Mouse (Mus musculus): ENCODE results near the gene Cmtm7. TPM values are rescaled to one million over a fixed set of nuclear protein-coding genes. Genes with fewer than 3 reads are reported as not detected.

Gene Cmtm7
- 195 and 273 TPM in 2 replicates for polyA plus RNA-seq (2012; rRNA removed)

GRCm38 (mm10) chr9:114781526-114782212 is at the start of gene Cmtm7:
Gene Cmtm7 (minus strand): TSS chr9:114781856.

GRCm38 (mm10) chr9:114731011-114731755 is 50.5 kb downstream of the Cmtm7 start, which contains the start of gene Cmtm6:
Gene Cmtm6 (plus strand): TSS chr9:114731116.

Other genes starting within 250 kb of the Cmtm7 start
- gene Trim71, start 217.5 kb downstream of the Cmtm7 start, polyA plus RNA-seq (2012; rRNA removed) = not detected in 2 replicates
- 6.0 and 8.6 TPM in 2 replicates for gene Cnot10, start 141.7 kb downstream of the Cmtm7 start, polyA plus RNA-seq (2012; rRNA removed)
- gene Dync1li1, start 93.1 kb downstream of the Cmtm7 start, polyA plus RNA-seq (2012; rRNA removed) = 3.9 and 7.0 TPM in 2 replicates
- gene Cmtm6, start 50.7 kb downstream of the Cmtm7 start, polyA plus RNA-seq (2012; rRNA removed) = 17.7 and 18.3 TPM in 2 replicates
- 74.0 and 118 TPM in 2 replicates for gene Cmtm8, start 62.3 kb upstream of the Cmtm7 start, polyA plus RNA-seq (2012; rRNA removed)
- gene Gpd1l, start 152.1 kb upstream of the Cmtm7 start, polyA plus RNA-seq (2012; rRNA removed) = 17.1 and 22.4 TPM in 2 replicates
- 5.9 and 6.9 TPM in 2 replicates for gene Osbpl10, start 196.7 kb upstream of the Cmtm7 start, polyA plus RNA-seq (2012; rRNA removed)
- gene Rps27rt, start 200.9 kb upstream of the Cmtm7 start, polyA plus RNA-seq (2012; rRNA removed) = 1.9 and 2.9 TPM in 2 replicates